Mouse (Mus musculus) kidney, postnatal 0 days (tissue): Measurements from ENCODE around the gene Zbtb38. TPM values are rescaled to one million over a fixed set of nuclear protein-coding genes. Genes with fewer than 3 reads are reported as not detected.

Experiments
- ATAC-seq: fragments of 200-750 bp; cut with Nextera tagmentation; replicated peaks from 2 replicates; pipeline ENCODE4 v1.8.0; 2017; ENCODE audit warnings: low read depth, moderate number of reproducible peaks, moderate TSS enrichment, moderate library complexity; ENCODE audit not compliant: low FRiP score
- DNase-seq: peaks from one replicate; pipeline ENCODE4 v3.0.0-alpha.2; 2016; ENCODE audit warnings: low spot score
- H3K27ac ChIP-seq: fragments of 300-500 bp; sonication (generic); 2 replicates; pipeline ENCODE4 v1.5.1; 2014; ENCODE audit warnings: mild to moderate bottlenecking
- H3K27me3 ChIP-seq: fragments of 300-500 bp; sonication (generic); 2 replicates; pipeline ENCODE4 v1.6.1; 2014; ENCODE audit warnings: low read length, mixed read lengths; ENCODE audit not compliant: insufficient read depth
- H3K36me3 ChIP-seq: fragments of 300-500 bp; sonication (generic); 2 replicates; pipeline ENCODE4 v1.6.1; 2014; ENCODE audit warnings: low read length, mixed read lengths; ENCODE audit not compliant: insufficient read depth
- H3K4me1 ChIP-seq: fragments of 300-500 bp; sonication (generic); replicated peaks from 2 replicates; pipeline ENCODE4 v1.6.1; 2014; ENCODE audit warnings: antibody characterized with exemption, low read length, mixed read lengths; ENCODE audit not compliant: insufficient read depth
- H3K4me2 ChIP-seq: fragments of 300-500 bp; sonication (generic); 2 replicates; pipeline ENCODE4 v1.6.1; 2014; ENCODE audit warnings: mild to moderate bottlenecking, low read length, moderate library complexity, mixed read lengths
- H3K4me3 ChIP-seq: fragments of 300-500 bp; sonication (generic); replicated peaks from 2 replicates; pipeline ENCODE4 v1.5.1; 2014; ENCODE audit warnings: low read depth, low read length
- H3K9ac ChIP-seq: fragments of 300-500 bp; sonication (generic); 2 replicates; pipeline ENCODE4 v1.6.1; 2014; ENCODE audit warnings: low read depth, low read length
- H3K9me3 ChIP-seq: fragments of 300-500 bp; sonication (generic); replicated peaks from 2 replicates; pipeline ENCODE4 v1.6.1; 2016; ENCODE audit warnings: low read length, inconsistent platforms, mixed read lengths
- CTCF ChIP-seq: IDR thresholded peaks from 2 replicates; pipeline ENCODE4 v1.5.1; 2016; ENCODE audit warnings: antibody characterized with exemption, low read depth, mild to moderate bottlenecking, moderate library complexity
- WGBS: fragments of 180-500 bp; shearing (Covaris S2); extraction: QIAGEN DNeasy Blood & Tissue Kit; methylation state at CpG from one replicate; pipeline ENCODE4 v1.1.7; 2014; 5-methylcytosine and 5-hydroxymethylcytosine counted together
- polyA plus RNA-seq: library from polyadenylated mRNA; unstranded; fragments of >200 nt; fragmentation: Nextera tagmentation; extraction: Ambion mirVana; gene quantifications from 2 replicates; pipeline ENCODE4 v1.2.1, GENCODE M21; 2015

Gene Zbtb38
- polyA plus RNA-seq, 1 experiment from 2014 or later, result 28.3 TPM

DNA sequence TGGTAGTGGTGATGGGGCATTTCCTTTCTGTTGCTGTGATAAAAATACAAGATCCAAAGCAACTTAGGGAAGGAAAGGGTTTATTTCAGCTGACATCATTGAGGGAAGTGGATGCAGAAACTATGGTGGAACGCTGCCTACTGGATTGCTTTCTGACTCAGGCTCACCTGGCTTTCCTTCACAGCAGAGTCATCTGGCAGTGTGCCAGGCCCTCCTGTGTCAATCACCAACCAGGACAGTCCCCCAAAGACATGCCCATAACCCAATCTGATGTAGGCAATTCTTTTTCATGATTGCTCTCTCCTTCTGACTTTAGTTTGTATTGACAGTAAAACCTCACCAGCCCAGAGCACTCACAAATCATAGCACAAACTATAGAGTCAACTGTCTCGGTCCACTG is 80.2 kb downstream of the Zbtb38 start:
- no peak overlapping the region for H3K4me2 ChIP-seq
- no peak overlapping the region for H3K4me3 ChIP-seq
- no peak overlapping the region for H3K27ac ChIP-seq
- H3K4me1 ChIP-seq, result no peaks in the 10 kb centered on the region
- TF ChIP-seq CTCF, result no peak
- ATAC-seq, result no peak
- H3K27me3 ChIP-seq, result no peaks in the 10 kb centered on the region
- H3K36me3 ChIP-seq, result no peaks in the 10 kb centered on the region
- H3K9ac ChIP-seq, result no peak overlapping the region
- 75% methylated on average over 2 of the region's 2 CpGs for WGBS
- no peak for DNase-seq
- no peaks in the 10 kb centered on the region for H3K9me3 ChIP-seq

DNA sequence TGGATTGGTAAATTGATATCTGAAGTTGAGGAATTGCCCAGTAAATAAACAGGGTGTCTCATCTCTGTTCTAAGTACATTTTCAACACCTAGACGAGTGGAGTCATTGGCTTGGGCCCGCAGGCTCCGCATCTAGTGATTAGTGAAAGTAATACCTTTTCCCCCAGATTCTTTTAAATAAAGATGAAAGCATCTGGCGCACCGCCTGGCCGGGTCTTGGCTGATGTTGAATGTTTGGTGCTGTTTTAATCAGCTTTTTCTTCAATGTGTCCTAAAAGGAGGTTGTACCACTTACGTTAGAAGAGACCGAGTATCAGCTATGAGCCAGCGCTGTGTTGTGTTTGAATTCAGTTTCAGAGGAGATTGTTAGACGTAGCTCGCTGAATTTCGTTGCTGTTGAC is 81.4 kb downstream of the Zbtb38 start:
- ATAC-seq (no peak), DNase-seq (no peak)
- no peak overlapping the region for H3K9ac ChIP-seq
- H3K36me3 ChIP-seq, result no peaks in the 10 kb centered on the region
- 93% methylated on average over 12 of the region's 12 CpGs for WGBS
- H3K27me3 ChIP-seq, result no peaks in the 10 kb centered on the region
- no peaks in the 10 kb centered on the region for H3K4me1 ChIP-seq
- TF ChIP-seq CTCF, result no peak
- no peaks in the 10 kb centered on the region for H3K9me3 ChIP-seq
- H3K27ac ChIP-seq, result no peak overlapping the region
- no peak overlapping the region for H3K4me2 ChIP-seq
- no peak overlapping the region for H3K4me3 ChIP-seq

GRCm38 (mm10) chr9:96669877-96670276 is 82.8 kb downstream of the Zbtb38 start:
- peak overlapping the region; percentile 20; the same call in 1 of the 2 replicates for H3K4me3 ChIP-seq
- no peak overlapping the region for H3K27ac ChIP-seq
- WGBS, result 1% methylated on average over 15 of the region's 15 CpGs
- peak overlapping the region; percentile 56 for H3K4me2 ChIP-seq
- ATAC-seq (peak; percentile 100), DNase-seq (peak; percentile 99)
- H3K9ac ChIP-seq, result no peak overlapping the region; the same call in 1 of the 2 replicates
- H3K4me1 ChIP-seq, result no peaks in the 10 kb centered on the region
- no peaks in the 10 kb centered on the region for H3K9me3 ChIP-seq
- H3K36me3 ChIP-seq, result no peaks in the 10 kb centered on the region
- peak; percentile 97 for TF ChIP-seq CTCF
- no peaks in the 10 kb centered on the region for H3K27me3 ChIP-seq

DNA sequence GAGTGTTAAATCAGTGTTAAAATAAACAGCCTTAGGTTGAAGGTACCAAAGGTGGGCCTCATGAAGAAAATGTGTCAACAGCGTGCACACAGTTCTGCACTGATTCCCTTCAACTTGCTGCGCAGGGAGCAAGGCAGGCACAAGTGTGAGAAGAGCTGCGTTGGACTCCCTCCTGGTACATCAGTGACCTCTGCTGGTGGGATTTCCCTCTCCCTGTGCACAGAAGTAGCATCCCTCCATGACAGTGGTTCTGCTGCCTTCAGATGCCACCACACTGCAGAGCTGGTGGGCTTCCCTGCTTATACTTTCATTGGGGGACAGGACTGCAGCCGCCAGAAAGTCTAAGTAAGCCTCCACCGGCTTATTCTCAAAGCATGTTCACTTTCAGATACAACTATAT is 84.0 kb downstream of the Zbtb38 start:
- TF ChIP-seq CTCF, result peak; percentile 83
- Histone ChIP-seq H3K4me2 (no peak overlapping the region), H3K9me3 (no peaks in the 10 kb centered on the region), H3K4me1 (no peaks in the 10 kb centered on the region), H3K27me3 (no peaks in the 10 kb centered on the region), H3K9ac (no peak overlapping the region), H3K27ac (no peak overlapping the region), H3K4me3 (no peak overlapping the region), H3K36me3 (no peaks in the 10 kb centered on the region)
- DNase-seq (peak; percentile 77), ATAC-seq (no peak; the same call in 1 of the 2 replicates)
- 50% methylated on average over 5 of the region's 5 CpGs for WGBS

- Histone ChIP-seq H3K27ac (peak overlapping the region; percentile 57; the same call in 1 of the 2 replicates), H3K4me1 (no peaks in the 10 kb centered on the region), H3K9ac (no peak overlapping the region), H3K4me3 (no peak overlapping the region), H3K36me3 (no peaks in the 10 kb centered on the region), H3K9me3 (no peaks in the 10 kb centered on the region), H3K27me3 (no peaks in the 10 kb centered on the region), H3K4me2 (no peak overlapping the region)
- no peak for ATAC-seq
- TF ChIP-seq CTCF, result no peak
- DNase-seq, result no peak
- WGBS, result 79% methylated on average over 10 of the region's 10 CpGs
These were observed 92.0 kb downstream of the Zbtb38 start for GRCm38 (mm10) chr9:96660510-96661244.

DNA sequence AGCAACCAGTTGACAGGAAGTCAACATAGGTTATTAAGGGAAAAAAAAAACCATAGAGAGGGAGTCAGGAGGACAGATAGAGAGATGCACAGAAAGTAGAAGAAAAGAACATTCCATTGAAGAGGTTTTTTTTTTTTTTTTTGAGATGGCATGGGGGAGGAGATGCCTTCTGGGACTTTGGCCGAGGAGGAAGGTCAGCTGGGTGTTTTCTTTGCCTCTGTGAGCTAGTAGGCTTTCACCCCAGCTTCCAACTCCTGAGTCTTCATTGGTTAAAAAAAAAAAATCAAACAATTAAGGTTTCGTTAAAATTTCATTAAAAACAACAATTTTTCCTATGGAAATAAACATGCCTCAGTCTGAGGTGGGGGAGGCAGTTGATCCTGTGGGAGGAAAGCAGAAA is 92.8 kb downstream of the Zbtb38 start:
- TF ChIP-seq CTCF, result no peak
- 46% methylated on average over 2 of the region's 2 CpGs for WGBS
- DNase-seq (no peak), ATAC-seq (no peak)
- Histone ChIP-seq H3K36me3 (no peaks in the 10 kb centered on the region), H3K27me3 (no peaks in the 10 kb centered on the region), H3K4me2 (no peak overlapping the region), H3K4me1 (no peaks in the 10 kb centered on the region), H3K9ac (no peak overlapping the region), H3K4me3 (no peak overlapping the region), H3K9me3 (no peaks in the 10 kb centered on the region), H3K27ac (peak overlapping the region; percentile 57; the same call in 1 of the 2 replicates)
